Mouse (Mus musculus) telencephalon, adult 2 months (tissue): Measurements from ENCODE around the gene Osgin1.

Experiments
- DNase-seq: peaks from one replicate; pipeline ENCODE4 v3.0.0-alpha.2; 2011; ENCODE audit warnings: low read depth, low spot score

The Osgin1 gene

DNA sequence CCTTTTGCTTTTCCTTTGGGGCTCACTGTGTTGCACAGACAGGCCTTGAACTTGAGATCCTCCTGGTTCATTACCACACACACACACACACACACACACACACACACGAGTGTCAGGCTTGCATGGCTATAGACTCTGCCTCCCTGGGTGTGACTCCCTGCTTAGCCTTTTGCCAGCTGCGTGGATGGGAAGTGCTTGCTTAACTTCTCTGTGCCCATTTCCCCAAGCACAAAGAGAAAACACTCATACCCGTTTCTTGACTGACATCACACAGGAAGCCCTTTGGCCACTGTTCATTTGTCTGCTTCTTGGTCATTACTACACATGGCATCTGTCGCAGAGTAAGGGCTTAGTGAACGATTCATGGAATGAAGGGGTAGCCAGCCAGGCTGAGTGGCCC is 8.1 kb downstream of the Osgin1 start:
- DNase-seq = no peak

GRCm38 (mm10) chr8:119442970-119443369 is 9.0 kb downstream of the Osgin1 start:
- DNase-seq = no peak

GRCm38 (mm10) chr8:119446211-119446989 is 12.5 kb downstream of the Osgin1 start, which contains the start of gene Necab2:
TSS of gene Necab2 (plus strand) at chr8:119446719.
- no peak for DNase-seq

GRCm38 (mm10) chr8:119446990-119447780 is 13.3 kb downstream of the Osgin1 start:
- DNase-seq = no peak

GRCm38 (mm10) chr8:119447781-119448170 is 13.9 kb downstream of the Osgin1 start:
- DNase-seq = no peak

DNA sequence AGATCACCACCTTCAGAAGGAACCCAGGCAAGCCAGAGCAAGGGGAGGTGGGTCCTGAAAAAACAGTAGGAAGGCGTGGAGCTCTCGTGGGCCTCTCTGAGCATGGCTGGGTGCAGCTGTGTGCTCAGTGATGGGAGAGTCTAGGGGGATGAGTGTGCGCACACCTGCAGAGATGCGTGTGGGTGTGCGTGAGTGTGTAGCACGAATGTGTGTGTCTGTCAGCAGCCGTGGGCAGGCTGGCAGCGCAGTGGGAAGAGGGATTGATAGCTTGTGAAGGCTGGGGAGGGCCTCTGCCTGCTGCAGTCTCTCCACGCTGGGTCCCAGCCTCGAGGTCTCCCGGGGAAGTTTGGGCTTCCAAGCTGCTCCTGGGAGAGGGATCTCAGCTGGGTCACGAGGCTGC is 15.7 kb downstream of the Osgin1 start:
- DNase-seq = peak; percentile 67

GRCm38 (mm10) chr8:119451131-119451530 is 17.2 kb downstream of the Osgin1 start:
- DNase-seq = no peak

DNA sequence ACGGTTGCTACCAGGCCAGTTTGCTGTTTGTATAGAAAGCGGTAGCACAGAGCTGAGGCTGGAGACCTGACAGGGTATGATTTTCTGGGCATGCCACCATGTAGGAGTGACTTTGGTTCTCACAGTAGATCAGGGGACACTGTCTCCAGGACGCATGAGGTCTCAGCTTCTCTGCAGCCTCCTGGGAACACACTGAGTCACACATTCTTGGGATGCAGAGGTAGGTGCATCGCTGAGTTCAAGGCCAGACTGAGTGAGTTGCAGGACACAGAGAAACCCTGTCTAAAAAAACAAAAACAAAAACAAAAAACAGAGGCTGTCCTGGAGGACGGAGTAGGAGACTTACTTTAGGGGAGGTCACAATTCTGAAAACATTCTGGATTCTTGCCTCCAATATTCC is 19.0 kb downstream of the Osgin1 start:
- DNase-seq = no peak

GRCm38 (mm10) chr8:119456045-119456444 is 22.1 kb downstream of the Osgin1 start:
- no peak for DNase-seq

DNA sequence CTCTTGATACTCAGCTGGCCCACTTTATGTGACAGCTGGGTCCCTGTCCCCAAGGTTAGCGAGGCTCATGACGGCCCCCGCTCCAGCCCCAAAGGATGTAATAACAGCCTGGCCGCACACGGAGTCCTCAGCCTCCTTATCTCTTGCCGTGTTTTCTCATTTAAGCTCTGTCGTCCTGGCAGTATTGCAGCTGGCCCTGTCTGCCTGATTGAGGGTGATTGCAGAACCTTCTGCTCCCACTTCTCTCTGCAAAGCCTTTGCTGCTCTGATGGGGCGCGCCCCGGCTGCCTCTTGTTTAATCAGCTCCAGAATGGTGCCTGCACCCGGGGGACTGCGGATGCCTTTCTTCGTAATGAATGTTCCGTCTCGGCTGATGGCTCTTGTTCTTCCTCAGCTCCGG is 25.8 kb downstream of the Osgin1 start:
- DNase-seq = no peak

DNA sequence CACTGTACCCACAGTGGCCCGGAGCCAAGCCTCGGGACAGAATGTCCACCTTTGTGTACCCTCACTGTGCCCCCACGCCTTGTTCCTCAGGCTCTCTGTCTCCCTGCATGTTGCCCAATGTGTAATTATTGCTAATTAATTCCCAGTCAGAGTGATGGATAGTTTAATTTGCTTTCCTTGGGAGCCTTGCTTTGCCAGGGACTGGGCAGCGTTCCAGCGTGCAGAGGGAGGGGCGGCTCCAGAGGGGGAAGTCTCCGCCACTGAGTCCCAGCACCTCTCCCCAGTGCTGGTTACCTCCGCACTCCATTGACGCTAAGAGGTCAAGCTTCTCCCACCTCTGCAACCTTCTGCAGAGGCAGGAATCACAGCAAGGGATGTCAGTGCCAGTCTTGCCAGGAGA is 27.4 kb downstream of the Osgin1 start:
- no peak for DNase-seq

DNA sequence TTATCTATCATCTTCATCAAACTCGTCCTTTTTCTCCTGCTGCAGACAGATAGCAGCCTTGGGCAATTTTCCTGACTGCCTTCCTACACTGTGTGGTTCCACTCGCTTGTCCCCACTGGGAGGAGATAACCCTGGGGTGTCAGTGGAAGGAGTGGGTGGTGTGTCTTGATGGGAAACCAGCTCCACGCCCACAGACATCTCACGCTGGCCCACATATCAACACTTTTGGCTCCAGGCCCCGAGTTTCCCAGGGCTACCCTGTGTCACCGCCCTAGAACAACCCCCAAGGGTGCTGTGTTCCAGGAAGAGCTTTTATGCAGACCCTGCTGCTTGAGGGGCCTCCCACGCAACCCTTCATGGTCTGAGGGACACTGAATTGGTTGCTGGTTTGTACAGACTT is 29.8 kb downstream of the Osgin1 start:
- no peak for DNase-seq

DNA sequence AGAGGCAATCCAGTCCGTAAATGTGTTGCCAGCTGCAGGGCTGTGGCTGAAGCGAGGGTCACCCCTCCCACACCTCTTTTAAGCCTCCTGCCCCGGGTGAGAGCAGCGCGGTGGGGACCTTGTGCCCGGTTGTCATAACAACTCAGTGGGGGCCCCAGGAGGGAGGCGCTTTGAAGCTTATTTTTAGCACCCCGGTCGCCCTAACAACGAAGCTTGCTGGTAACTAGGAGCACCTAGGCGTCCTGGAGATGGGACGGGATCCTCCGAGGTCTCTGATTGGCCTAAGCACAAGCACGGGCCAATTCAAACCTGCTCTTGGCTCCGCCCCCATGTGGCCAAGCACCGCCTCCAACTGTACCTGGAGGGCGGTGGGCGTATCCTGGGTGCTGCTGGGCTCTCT is 32.2 kb downstream of the Osgin1 start:
- DNase-seq = peak; percentile 67

DNA sequence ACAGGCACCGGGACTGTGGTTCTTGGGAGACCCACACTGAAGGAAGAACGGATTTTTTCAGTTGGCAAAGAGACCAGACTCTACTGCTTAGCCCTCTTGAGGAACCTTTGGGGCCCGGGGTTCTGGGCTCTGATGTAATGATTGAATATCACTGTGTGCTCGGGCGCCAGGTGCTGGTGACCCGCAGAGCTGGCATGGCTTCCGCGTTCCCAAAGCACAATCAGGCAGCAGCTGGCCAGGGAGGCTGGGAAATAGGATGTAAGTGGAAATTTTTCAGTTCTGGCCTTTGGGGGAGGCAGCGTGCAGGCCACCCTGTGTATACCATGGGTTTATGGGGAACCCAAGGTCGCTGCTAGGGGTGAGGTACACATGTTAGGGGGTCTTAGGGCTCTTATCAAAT is 32.9 kb downstream of the Osgin1 start:
- DNase-seq = no peak

- no peak for DNase-seq
These were observed 34.2 kb downstream of the Osgin1 start for GRCm38 (mm10) chr8:119468091-119468490.

DNA sequence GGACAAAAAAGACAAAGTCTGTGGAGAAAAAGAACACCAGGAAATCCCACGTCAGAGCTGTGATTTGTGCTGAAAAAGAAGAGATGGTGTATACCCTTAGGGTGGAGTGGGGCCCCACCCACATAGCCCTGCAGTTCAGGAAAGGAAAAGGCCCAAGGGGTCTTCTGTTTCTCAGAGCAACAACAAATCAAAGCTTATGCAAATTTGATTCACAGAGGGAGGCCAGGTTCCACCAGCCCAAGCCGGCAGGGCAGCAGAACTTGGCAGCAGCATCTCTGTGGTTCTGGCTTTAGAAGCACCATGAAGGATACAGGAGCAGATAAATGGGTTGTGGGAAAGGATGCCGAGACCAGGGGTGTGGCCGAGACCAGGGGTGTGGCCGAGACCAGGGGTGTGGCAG is 44.8 kb downstream of the Osgin1 start:
- DNase-seq = no peak

DNA sequence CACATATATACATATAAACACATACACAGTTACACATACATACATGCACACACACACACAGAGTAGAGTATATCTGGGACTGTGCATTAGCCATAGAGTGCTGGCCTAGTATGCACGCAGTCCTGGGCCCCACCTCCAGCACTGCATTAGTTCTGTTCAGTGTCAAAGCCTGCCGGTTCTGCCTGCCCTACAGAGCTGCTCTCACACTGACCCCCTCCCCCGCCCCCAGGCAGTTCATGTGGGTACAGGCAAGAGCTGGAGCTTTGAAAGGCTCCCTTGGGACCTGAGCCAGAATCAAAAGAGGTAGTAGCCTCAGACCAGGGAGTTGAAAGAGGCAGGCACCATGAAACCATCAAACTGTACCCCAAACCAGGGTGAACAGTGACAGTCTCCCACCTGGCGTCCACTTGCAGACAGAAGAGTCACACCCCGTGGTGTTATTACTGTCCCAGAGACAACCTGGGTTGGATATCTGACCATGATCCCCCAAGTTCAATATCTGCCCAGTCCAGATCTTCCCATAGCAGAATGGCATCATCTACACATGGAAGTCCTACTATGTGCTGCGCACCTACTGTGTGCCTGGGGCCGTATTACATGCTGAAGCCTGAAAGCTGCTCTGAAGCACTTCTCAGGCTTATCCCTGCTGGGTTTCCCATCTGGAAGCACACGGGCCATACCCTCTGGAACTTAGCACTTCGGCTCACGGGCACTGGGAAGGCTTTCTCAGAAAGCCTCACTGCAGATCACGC is 50.4 kb downstream of the Osgin1 start:
- no peak for DNase-seq

- DNase-seq = no peak
These were observed 53.2 kb downstream of the Osgin1 start for GRCm38 (mm10) chr8:119487093-119487492.
